Mouse (Mus musculus): ENCODE measurements around the gene Unc45a. TPM values are rescaled to one million over a fixed set of nuclear protein-coding genes. Genes with fewer than 3 reads are reported as not detected.

Unc45a gene
- polyA plus RNA-seq, 1 experiment from 2014 or later, result 36.1 TPM

DNA sequence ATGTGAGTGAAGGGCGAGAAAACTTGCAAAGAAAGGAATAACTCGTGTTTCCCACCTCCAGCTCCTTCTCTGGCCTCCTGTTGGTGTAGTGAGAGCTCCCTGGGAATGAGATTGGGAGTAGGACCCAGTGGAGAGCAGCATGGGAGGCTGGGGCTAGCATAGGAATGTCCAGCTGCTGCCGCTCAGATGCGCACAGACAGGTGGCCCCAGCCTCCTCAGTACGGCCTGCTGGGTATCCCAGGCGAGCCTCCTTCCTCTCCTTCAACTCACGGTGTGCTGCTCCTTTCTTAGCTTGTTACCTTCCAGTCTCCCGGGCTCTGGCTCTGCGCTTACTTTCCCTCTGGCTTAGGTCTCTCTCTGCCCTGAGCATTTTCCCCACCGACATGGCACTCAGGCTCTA is 60.8 kb downstream of the Unc45a start:
- DNase-seq (ENCODE audit: low spot score) (no peak), ATAC-seq (replicated peaks; ENCODE audit: low FRiP score) (no peak)
- Histone ChIP-seq H3K4me3 (ENCODE audit: low read depth, low read length) (no peak overlapping the region), H3K9me3 (ENCODE audit: control insufficient read depth, low read length) (peaks cover 3% of the 10 kb centered on the region; the same call in 1 of the 2 replicates), H3K27ac (ENCODE audit: low read depth, low read length) (no peak overlapping the region), H3K4me1 (replicated peaks; ENCODE audit: control insufficient read depth, insufficient read depth, low read length) (no peaks in the 10 kb centered on the region), H3K36me3 (ENCODE audit: control insufficient read depth, insufficient read depth, low read length) (peaks cover 7% of the 10 kb centered on the region; the same call in 1 of the 2 replicates), H3K4me2 (ENCODE audit: low read depth, low read length, severe bottlenecking) (no peak overlapping the region), H3K27me3 (ENCODE audit: control insufficient read depth, insufficient read depth, low read length) (no peaks in the 10 kb centered on the region), H3K9ac (ENCODE audit: low read length) (no peak overlapping the region)
- 88% methylated on average over 10 of the region's 10 CpGs for WGBS

DNA sequence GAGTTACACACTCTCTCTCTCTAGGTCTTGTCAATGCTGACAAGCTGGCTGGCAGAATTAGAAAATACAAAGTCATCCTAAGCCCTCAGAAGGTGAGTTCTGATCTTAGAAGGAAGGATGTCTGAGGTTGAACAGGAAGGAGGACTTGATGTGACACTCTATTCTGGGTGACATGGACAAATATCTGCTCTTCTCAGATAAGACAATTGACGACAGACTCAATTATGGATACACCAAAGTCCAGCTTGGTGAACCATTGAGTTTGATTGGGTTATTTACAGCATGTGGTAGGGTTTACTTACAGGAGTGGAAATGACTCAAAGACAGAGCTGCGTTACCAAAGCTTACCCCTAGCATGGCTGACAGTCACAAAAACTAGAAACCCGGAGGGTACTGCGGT is 64.4 kb downstream of the Unc45a start:
- no peaks in the 10 kb centered on the region for H3K4me1 ChIP-seq (replicated peaks; ENCODE audit: control insufficient read depth, insufficient read depth, low read length)
- 95% methylated on average over 4 of the region's 4 CpGs for WGBS
- H3K27ac ChIP-seq (ENCODE audit: low read depth, low read length), result no peak overlapping the region
- peaks cover 13% of the 10 kb centered on the region; the same call in 1 of the 2 replicates for H3K9me3 ChIP-seq (ENCODE audit: control insufficient read depth, low read length)
- H3K4me3 ChIP-seq (ENCODE audit: low read depth, low read length), result no peak overlapping the region
- no peak for DNase-seq (ENCODE audit: low spot score)
- peaks cover 17% of the 10 kb centered on the region for H3K36me3 ChIP-seq (ENCODE audit: control insufficient read depth, insufficient read depth, low read length)
- no peak overlapping the region for H3K9ac ChIP-seq (ENCODE audit: low read length)
- H3K27me3 ChIP-seq (ENCODE audit: control insufficient read depth, insufficient read depth, low read length), result no peaks in the 10 kb centered on the region
- H3K4me2 ChIP-seq (ENCODE audit: low read depth, low read length, severe bottlenecking), result no peak overlapping the region
- no peak for ATAC-seq (replicated peaks; ENCODE audit: low FRiP score)

Other genes starting within 250 kb of the Unc45a start
- 403 and 425 TPM in 2 replicates for gene Idh2, start 225.6 kb downstream of the Unc45a start, polyA plus RNA-seq (2014; fragmentation: Nextera tagmentation; extraction: Ambion mirVana)
- gene Sema4b, start 154.2 kb downstream of the Unc45a start, polyA plus RNA-seq (2014; fragmentation: Nextera tagmentation; extraction: Ambion mirVana), result 15.7 and 17.3 TPM in 2 replicates
- 51.4 and 58.1 TPM in 2 replicates for gene Cib1, start 108.2 kb downstream of the Unc45a start, polyA plus RNA-seq (2014; fragmentation: Nextera tagmentation; extraction: Ambion mirVana)
- 5.3 and 5.7 TPM in 2 replicates for gene Gdpgp1, start 108.1 kb downstream of the Unc45a start, polyA plus RNA-seq (2014; fragmentation: Nextera tagmentation; extraction: Ambion mirVana)
- gene Ttll13, start 94.6 kb downstream of the Unc45a start, polyA plus RNA-seq (2014; fragmentation: Nextera tagmentation; extraction: Ambion mirVana), result 1.2 and 1.5 TPM in 2 replicates
- 50.4 and 53.8 TPM in 2 replicates for gene Ngrn, start 79.8 kb downstream of the Unc45a start, polyA plus RNA-seq (2014; fragmentation: Nextera tagmentation; extraction: Ambion mirVana)
- gene Vps33b, start 71.4 kb downstream of the Unc45a start, polyA plus RNA-seq (2014; fragmentation: Nextera tagmentation; extraction: Ambion mirVana), result 20.6 and 21.3 TPM in 2 replicates
- 263 and 281 TPM in 2 replicates for gene Prc1, start 46.6 kb downstream of the Unc45a start, polyA plus RNA-seq (2014; fragmentation: Nextera tagmentation; extraction: Ambion mirVana)
- gene Rccd1, start 16.6 kb downstream of the Unc45a start, polyA plus RNA-seq (2014; fragmentation: Nextera tagmentation; extraction: Ambion mirVana), result 16.9 and 20.2 TPM in 2 replicates
- gene Hddc3, start 2.1 kb upstream of the Unc45a start, polyA plus RNA-seq (2014; fragmentation: Nextera tagmentation; extraction: Ambion mirVana), result 23.8 and 31.0 TPM in 2 replicates
- 16.1 and 18.8 TPM in 2 replicates for gene Man2a2, start 30.4 kb upstream of the Unc45a start, polyA plus RNA-seq (2014; fragmentation: Nextera tagmentation; extraction: Ambion mirVana)
- 7.7 and 8.3 TPM in 2 replicates for gene Fes, start 46.9 kb upstream of the Unc45a start, polyA plus RNA-seq (2014; fragmentation: Nextera tagmentation; extraction: Ambion mirVana)
- gene Furin, start 64.4 kb upstream of the Unc45a start, polyA plus RNA-seq (2014; fragmentation: Nextera tagmentation; extraction: Ambion mirVana), result 6.0 and 6.2 TPM in 2 replicates
- 50.4 and 53.0 TPM in 2 replicates for gene Blm, start 194.1 kb upstream of the Unc45a start, polyA plus RNA-seq (2014; fragmentation: Nextera tagmentation; extraction: Ambion mirVana)